Comparison of ENCODE assay signal across 20 mouse cellular contexts in the genomic region with DNA sequence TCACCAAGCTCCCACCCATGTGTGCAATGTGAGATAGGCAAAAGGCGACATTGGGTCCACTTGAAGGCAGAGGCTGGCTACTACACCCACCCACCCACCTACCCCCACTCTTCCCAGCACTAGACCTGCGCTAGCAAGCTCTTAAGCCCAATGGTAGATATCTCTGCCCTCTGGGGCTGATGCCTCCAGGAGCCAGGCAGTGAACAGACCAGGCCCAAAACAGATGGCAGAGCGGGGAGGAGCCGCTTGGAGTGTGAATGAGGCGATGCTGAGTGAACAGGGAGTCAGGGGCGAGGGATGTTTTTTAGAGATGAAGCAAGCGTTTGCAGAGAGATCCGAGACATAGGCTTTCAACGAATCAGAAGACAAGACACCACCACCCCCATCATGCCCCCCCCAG. TPM values are rescaled to one million over a fixed set of nuclear protein-coding genes. Genes with fewer than 3 reads are reported as not detected.
A peak's percentile ranks its signal among the peaks of the same experiment; 100 is the strongest.
DNase-seq lines count a peak whose midpoint lies in the region; TF ChIP-seq lines count a peak whose summit lies in the region.
"Had no signal": no experiment of that assay in that cellular context is flagged by ENCODE, and none has a peak within 500 bp of the region (broad histone marks: within the 10 kb centered on the region; RNA-seq: fewer than 3 reads in every experiment).

No protein-coding gene starts in this region.

- no peak for DNase-seq in layer of hippocampus, adult 2 months (ENCODE audit: low spot score in 2 of 2)
- no peak for DNase-seq in layer of hippocampus, postnatal 25 days (ENCODE audit: extremely low spot score in 1 of 2, low spot score in 1 of 2)
- DNase-seq in brain, adult 2 months (ENCODE audit: low read depth, low spot score) = peak; percentile 85
- DNase-seq in brain, embryonic 14.5 days (ENCODE audit: low read depth) = peak; percentile 46
- peak; percentile 57 to 90 for DNase-seq in left cerebral cortex, postnatal 25 days (ENCODE audit: low spot score in 2 of 2)
- no peak for DNase-seq in MN1 (ENCODE audit: low spot score)
- DNase-seq in ovary, adult 18-20 months (ENCODE audit: low spot score) = no peak
- DNase-seq: adrenal gland, adult 2 months; cerebellum, adult 9-11 months; kidney, adult 8-10 months; kidney, postnatal 25 days; layer of hippocampus, postnatal 36 days; liver had no signal

- TF ChIP-seq POLR2A in brain, embryonic 14.5 days (IDR thresholded peaks at IDR 0.05; ENCODE audit: borderline replicate concordance, extremely low read depth, insufficient read depth, insufficient read length, poor library complexity, severe bottlenecking) = no peak

- intact Hi-C loops in left cerebral cortex, postnatal 25 days (cut with DNase I) = loop anchor here (1.0 to 2.0 kb wide), 2 partner anchors 46 to 124 kb away; no protein-coding TSS in a partner anchor

- H3K27ac ChIP-seq in layer of hippocampus, adult 2 months = peak overlapping the region; percentile 86
- H3K27ac ChIP-seq: embryonic facial prominence, embryonic 13.5 days; hindbrain, embryonic 12.5 days; midbrain, embryonic 12.5 days; neural tube, embryonic 12.5 days; stomach, postnatal 0 days had no signal

- H3K4me3 ChIP-seq in layer of hippocampus, adult 2 months = no peak overlapping the region
- H3K4me3 ChIP-seq: embryonic facial prominence, embryonic 13.5 days; heart, embryonic 12.5 days; hindbrain, embryonic 12.5 days; midbrain, embryonic 12.5 days; neural tube, embryonic 12.5 days had no signal

- TF ChIP-seq CTCF in layer of hippocampus, adult 2 months (conservative IDR thresholded peaks at IDR 0.05) = no peak
- TF ChIP-seq CTCF in brain, embryonic 14.5 days (IDR thresholded peaks at IDR 0.05; ENCODE audit: borderline replicate concordance, extremely low read depth, insufficient read depth, insufficient read length) = no peak

RNA-seq across cellular contexts. Expression of a gene that starts 3.4 kb away (rescaled TPM):
- 100 to 1,000 TPM; 126 to 133 TPM for total RNA-seq in layer of hippocampus, adult 2 months (2021)
- 100 to 1,000 TPM; 125 to 126 TPM for total RNA-seq in layer of hippocampus, postnatal 25 days (2021)
- polyA plus RNA-seq in brain, embryonic 14.5 days (2012; rRNA removed) = 14.7 and 21.1 TPM in 2 replicates
- 100 to 1,000 TPM; 100 to 101 TPM for total RNA-seq in left cerebral cortex, postnatal 25 days (2021)
- total RNA-seq: granulocyte monocyte progenitor cell, adult 5-6 weeks had no signal

Comparison
In these comparisons a context has a peak if more than half of its experiments do, and no peak if none do; other contexts are left out.
1. DNase-seq: peak in brain, adult 2 months (single experiment), brain, embryonic 14.5 days (single experiment) and left cerebral cortex, postnatal 25 days (2 of 2); none in layer of hippocampus, adult 2 months (0 of 2), layer of hippocampus, postnatal 25 days (0 of 2), MN1 (single experiment) and ovary, adult 18-20 months (single experiment).